Mouse (Mus musculus): Measurements from ENCODE around the gene Exosc10. TPM values are rescaled to one million over a fixed set of nuclear protein-coding genes. Genes with fewer than 3 reads are reported as not detected.

The Exosc10 gene
- polyA plus RNA-seq, 1 experiment, result 69.1 TPM

- peaks cover 62% of the 10 kb centered on the region for H3K36me3 ChIP-seq (ENCODE audit: control insufficient read depth, insufficient read depth, low read length)
- no peaks in the 10 kb centered on the region for H3K27me3 ChIP-seq (ENCODE audit: control insufficient read depth, insufficient read depth, low read length)
- no peak for DNase-seq
- H3K4me1 ChIP-seq (replicated peaks; ENCODE audit: control insufficient read depth, insufficient read depth, low read length), result peaks cover 6% of the 10 kb centered on the region
- 64% methylated on average over 4 of the region's 4 CpGs for WGBS
- no peak overlapping the region for H3K27ac ChIP-seq (ENCODE audit: control insufficient read depth, insufficient read depth, low read length)
- H3K4me3 ChIP-seq (ENCODE audit: control insufficient read depth, insufficient read depth, low read length), result no peak overlapping the region
- no peak for TF ChIP-seq CTCF (IDR thresholded peaks at IDR 0.05; ENCODE audit: borderline replicate concordance, control insufficient read depth, extremely low read depth, insufficient read depth, low read length, poor library complexity)
- no peak for TF ChIP-seq POLR2A (IDR thresholded peaks at IDR 0.05; ENCODE audit: control insufficient read depth, extremely low read depth, insufficient read depth, low read length, poor library complexity)
These were observed 65.4 kb downstream of the Exosc10 start for GRCm38 (mm10) chr4:148623609-148624008.

- no peak for DNase-seq
- Histone ChIP-seq H3K27me3 (ENCODE audit: control insufficient read depth, insufficient read depth, low read length) (no peaks in the 10 kb centered on the region), H3K4me1 (replicated peaks; ENCODE audit: control insufficient read depth, insufficient read depth, low read length) (peaks cover 6% of the 10 kb centered on the region), H3K4me3 (ENCODE audit: control insufficient read depth, insufficient read depth, low read length) (no peak overlapping the region), H3K36me3 (ENCODE audit: control insufficient read depth, insufficient read depth, low read length) (peaks cover 48% of the 10 kb centered on the region), H3K27ac (ENCODE audit: control insufficient read depth, insufficient read depth, low read length) (no peak overlapping the region)
- WGBS, result 91% methylated on average over 10 of the region's 10 CpGs
- no peak for TF ChIP-seq POLR2A (IDR thresholded peaks at IDR 0.05; ENCODE audit: control insufficient read depth, extremely low read depth, insufficient read depth, low read length, poor library complexity)
- no peak for TF ChIP-seq CTCF (IDR thresholded peaks at IDR 0.05; ENCODE audit: borderline replicate concordance, control insufficient read depth, extremely low read depth, insufficient read depth, low read length, poor library complexity)
These were observed 66.8 kb downstream of the Exosc10 start for GRCm38 (mm10) chr4:148625010-148625409.

GRCm38 (mm10) chr4:148625756-148626622 is 67.8 kb downstream of the Exosc10 start:
- peaks cover 39% of the 10 kb centered on the region for H3K36me3 ChIP-seq (ENCODE audit: control insufficient read depth, insufficient read depth, low read length)
- TF ChIP-seq POLR2A (IDR thresholded peaks at IDR 0.05; ENCODE audit: control insufficient read depth, extremely low read depth, insufficient read depth, low read length, poor library complexity) (no peak), CTCF (IDR thresholded peaks at IDR 0.05; ENCODE audit: borderline replicate concordance, control insufficient read depth, extremely low read depth, insufficient read depth, low read length, poor library complexity) (no peak)
- H3K27ac ChIP-seq (ENCODE audit: control insufficient read depth, insufficient read depth, low read length), result peak overlapping the region; percentile 87
- H3K4me1 ChIP-seq (replicated peaks; ENCODE audit: control insufficient read depth, insufficient read depth, low read length), result peaks cover 6% of the 10 kb centered on the region
- H3K4me3 ChIP-seq (ENCODE audit: control insufficient read depth, insufficient read depth, low read length), result peak overlapping the region; percentile 94
- WGBS, result under 1% methylated on average over 57 of the region's 57 CpGs
- peak; percentile 37 for DNase-seq
- H3K27me3 ChIP-seq (ENCODE audit: control insufficient read depth, insufficient read depth, low read length), result no peaks in the 10 kb centered on the region

- WGBS, result under 1% methylated on average over 51 of the region's 51 CpGs
- no peaks in the 10 kb centered on the region for H3K27me3 ChIP-seq (ENCODE audit: control insufficient read depth, insufficient read depth, low read length)
- TF ChIP-seq CTCF (IDR thresholded peaks at IDR 0.05; ENCODE audit: borderline replicate concordance, control insufficient read depth, extremely low read depth, insufficient read depth, low read length, poor library complexity), result no peak
- TF ChIP-seq POLR2A (IDR thresholded peaks at IDR 0.05; ENCODE audit: control insufficient read depth, extremely low read depth, insufficient read depth, low read length, poor library complexity), result peak; percentile 97
These were observed 68.5 kb downstream of the Exosc10 start, which contains the start of gene Tardbp for GRCm38 (mm10) chr4:148626623-148627185. Tardbp (minus strand) TSS chr4:148627019.

GRCm38 (mm10) chr4:148627246-148627645 is 69.0 kb downstream of the Exosc10 start:
- TF ChIP-seq CTCF (IDR thresholded peaks at IDR 0.05; ENCODE audit: borderline replicate concordance, control insufficient read depth, extremely low read depth, insufficient read depth, low read length, poor library complexity), result no peak
- TF ChIP-seq POLR2A (IDR thresholded peaks at IDR 0.05; ENCODE audit: control insufficient read depth, extremely low read depth, insufficient read depth, low read length, poor library complexity), result no peak
- H3K4me1 ChIP-seq (replicated peaks; ENCODE audit: control insufficient read depth, insufficient read depth, low read length), result peaks cover 6% of the 10 kb centered on the region
- peaks cover 26% of the 10 kb centered on the region for H3K36me3 ChIP-seq (ENCODE audit: control insufficient read depth, insufficient read depth, low read length)
- DNase-seq, result no peak
- no peak overlapping the region for H3K27ac ChIP-seq (ENCODE audit: control insufficient read depth, insufficient read depth, low read length)
- 67% methylated on average over 3 of the region's 3 CpGs for WGBS
- no peak overlapping the region for H3K4me3 ChIP-seq (ENCODE audit: control insufficient read depth, insufficient read depth, low read length)
- no peaks in the 10 kb centered on the region for H3K27me3 ChIP-seq (ENCODE audit: control insufficient read depth, insufficient read depth, low read length)

More at GRCm38 (mm10) chr4:148626623-148627185, 68.5 kb downstream of the Exosc10 start, which contains the start of gene Tardbp:
- H3K36me3 ChIP-seq (ENCODE audit: control insufficient read depth, insufficient read depth, low read length), result peaks cover 32% of the 10 kb centered on the region
- DNase-seq, result peak; percentile 97
- H3K27ac ChIP-seq (ENCODE audit: control insufficient read depth, insufficient read depth, low read length), result peak within 1 kb of the TSS; percentile 87
- peaks cover 6% of the 10 kb centered on the region for H3K4me1 ChIP-seq (replicated peaks; ENCODE audit: control insufficient read depth, insufficient read depth, low read length)
- H3K4me3 ChIP-seq (ENCODE audit: control insufficient read depth, insufficient read depth, low read length), result peak within 1 kb of the TSS; percentile 94

Other genes with a start within 250 kb of the Exosc10 start
- 20.0 and 22.6 TPM in 2 replicates for gene Ubiad1, start 113.7 kb upstream of the Exosc10 start, polyA plus RNA-seq (2012; rRNA removed)
- 25.0 and 31.5 TPM in 2 replicates for gene Mtor, start 109.8 kb upstream of the Exosc10 start, polyA plus RNA-seq (2012; rRNA removed)
- gene Angptl7, start 58.0 kb upstream of the Exosc10 start, polyA plus RNA-seq (2012; rRNA removed), result 1.9 and 2.4 TPM in 2 replicates
- 98.7 and 110 TPM in 2 replicates for gene Srm, start 33.1 kb downstream of the Exosc10 start, polyA plus RNA-seq (2012; rRNA removed)
- 3.8 and 4.0 TPM in 2 replicates for gene Masp2, start 44.1 kb downstream of the Exosc10 start, polyA plus RNA-seq (2012; rRNA removed)
- gene Tardbp, start 68.6 kb downstream of the Exosc10 start, polyA plus RNA-seq (2012; rRNA removed), result 217 and 252 TPM in 2 replicates
- gene Gm572, start 84.9 kb downstream of the Exosc10 start, polyA plus RNA-seq (2012; rRNA removed), result 0.31 and 0.34 TPM in 2 replicates
- 5.3 and 5.8 TPM in 2 replicates for gene Casz1, start 246.0 kb downstream of the Exosc10 start, polyA plus RNA-seq (2012; rRNA removed)